Mouse (Mus musculus): ENCODE measurements around the gene Rexo4. TPM values are rescaled to one million over a fixed set of nuclear protein-coding genes. Genes with fewer than 3 reads are reported as not detected.
A peak's percentile ranks its signal among the peaks of the same experiment; 100 is the strongest.

Rexo4 gene
- total RNA-seq (2021) (10 to 100 TPM; 11.2 to 13.1 TPM), polyA plus RNA-seq (2012; rRNA removed) (8.4 and 15.3 TPM in 2 replicates)
- long read RNA-seq, transcript Rexo4-201 (8 exons, 2,281 nt): major isoform, 7 of 13 reads
- long read RNA-seq, partial matches to known transcripts: 1 of 13 reads
- long read RNA-seq, other reads (novel, unspliced or antisense): 5 of 13 reads

DNA sequence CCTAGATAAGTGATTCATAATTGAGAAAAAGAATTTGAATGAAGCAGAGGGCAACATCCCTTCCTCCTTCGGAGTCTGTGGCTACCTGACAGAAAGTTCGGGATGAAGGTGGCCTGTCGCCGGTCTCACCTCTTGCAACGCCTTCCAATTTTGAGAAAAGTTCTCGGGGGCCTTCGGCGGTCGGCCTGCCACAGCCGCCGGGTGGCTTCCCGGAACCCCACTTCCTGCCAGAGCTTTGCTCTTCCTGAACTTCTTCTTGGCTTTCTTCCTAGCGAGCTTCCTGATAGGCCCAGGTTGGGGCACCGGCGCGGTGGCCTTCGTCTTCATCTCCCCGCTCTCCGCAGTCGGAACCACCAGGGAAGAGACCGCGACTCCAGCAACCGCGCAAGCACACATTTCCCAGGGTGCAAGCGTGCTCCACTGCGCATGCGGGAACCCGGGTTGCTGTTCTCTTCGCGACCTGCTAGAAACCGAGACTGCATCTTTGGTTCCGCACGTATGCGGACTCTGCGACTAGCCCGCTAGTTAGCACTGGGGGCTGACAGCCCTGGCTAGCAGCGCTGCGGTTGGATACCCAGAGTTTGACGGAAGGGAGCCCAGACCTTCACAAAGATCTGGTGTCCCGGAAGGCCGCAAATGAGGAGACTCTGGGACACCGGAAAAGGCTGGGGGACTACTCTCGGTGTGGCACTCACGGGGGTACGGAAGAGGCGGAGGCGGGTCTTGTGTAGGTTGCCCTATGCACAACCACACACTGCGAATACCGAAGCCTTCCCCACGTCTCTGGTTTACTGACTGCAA, at the start of gene Rexo4:
Rexo4 (minus strand) TSS at position 464 of the 801 bp plus-strand sequence.
- Histone ChIP-seq H3K79me2 (replicated peaks; ENCODE audit: control insufficient read depth, insufficient read depth, low read length) (no peaks in the 10 kb centered on the region), H3K27ac (peak within 1 kb of the TSS; percentile 97), H3K9ac (ENCODE audit: low read depth, low read length) (peak within 1 kb of the TSS; percentile 58), H3K4me1 (ENCODE audit: control insufficient read depth, insufficient read depth, low read length) (peaks cover 1% of the 10 kb centered on the region; the same call in 1 of the 2 replicates), H3K36me3 (ENCODE audit: control insufficient read depth, insufficient read depth, low read length) (peaks cover 2% of the 10 kb centered on the region; the same call in 1 of the 2 replicates), H3K27me3 (ENCODE audit: control insufficient read depth, insufficient read depth, low read length) (no peaks in the 10 kb centered on the region), H3K4me3 (peak within 1 kb of the TSS; percentile 99)
- intact Hi-C loops (cut with DNase I): loop anchor here (2.0 to 5.0 kb wide), 3 partner anchors 33 to 61 kb away; partner anchors contain the start of genes Surf1, Surf2 and Surf6
- DNase-seq: peak; percentile 93 to 94
- WGBS: under 1% methylated on average over 50 of the region's 50 CpGs
- TF ChIP-seq EP300 (IDR thresholded peaks at IDR 0.05; ENCODE audit: insufficient read depth, low read depth, low read length) (no peak), CTCF (IDR thresholded peaks at IDR 0.05) (0 out of 2 replicates have a peak, but pooled peaks have one; percentile 12), POLR2A (IDR thresholded peaks at IDR 0.05; ENCODE audit: insufficient read depth, low read depth, low read length) (peak; percentile 85; the same call in 1 of the 2 replicates)

DNA sequence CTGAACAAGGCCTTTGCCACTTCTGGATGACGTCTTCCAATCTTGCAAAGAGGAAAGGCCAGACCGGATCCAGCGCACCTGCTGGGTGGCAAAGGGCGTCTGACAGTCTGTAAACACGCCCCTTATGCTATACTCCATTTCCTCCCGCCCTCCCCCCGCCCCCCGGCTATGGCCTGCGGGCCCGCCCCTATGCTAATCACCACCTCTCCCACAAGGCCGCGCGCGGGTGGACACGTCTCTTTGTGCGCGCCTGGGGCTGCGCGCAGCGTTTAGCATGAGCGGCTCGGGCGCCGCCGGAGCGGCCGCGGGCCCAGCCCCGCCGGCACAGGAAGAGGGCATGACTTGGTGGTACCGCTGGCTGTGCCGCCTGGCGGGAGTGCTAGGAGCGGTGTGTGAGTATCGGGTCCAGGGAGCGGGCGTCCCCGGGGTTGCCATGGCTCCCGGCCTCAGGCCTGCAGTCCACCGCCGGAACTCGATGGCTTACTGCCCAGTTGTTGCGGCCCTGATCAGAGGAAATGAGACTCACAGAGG, 45.6 kb upstream of the Rexo4 start, which contains the start of gene Cacfd1:
Cacfd1 (plus strand) TSS at position 213 of the 531 bp plus-strand sequence.
- TF ChIP-seq EP300 (IDR thresholded peaks at IDR 0.05; ENCODE audit: insufficient read depth, low read depth, low read length) (no peak), CTCF (IDR thresholded peaks at IDR 0.05) (peak; percentile 16; the same call in 1 of the 2 replicates), POLR2A (IDR thresholded peaks at IDR 0.05; ENCODE audit: insufficient read depth, low read depth, low read length) (peak; percentile 68)
- DNase-seq: peak; percentile 92
- no peaks in the 10 kb centered on the region for H3K27me3 ChIP-seq (ENCODE audit: control insufficient read depth, insufficient read depth, low read length)
- WGBS: under 1% methylated on average over 43 of the region's 43 CpGs
- H3K4me3 ChIP-seq: peak within 1 kb of the TSS; percentile 66
- peak within 1 kb of the TSS; percentile 70 for H3K27ac ChIP-seq
- H3K9ac ChIP-seq (ENCODE audit: low read depth, low read length): peak within 1 kb of the TSS; percentile 94
- no peaks in the 10 kb centered on the region for H3K36me3 ChIP-seq (ENCODE audit: control insufficient read depth, insufficient read depth, low read length)
- H3K79me2 ChIP-seq (replicated peaks; ENCODE audit: control insufficient read depth, insufficient read depth, low read length): no peaks in the 10 kb centered on the region
- intact Hi-C loops (cut with DNase I): loop anchor here (5.0 kb wide), 1 partner anchor 77 kb away; the partner anchor contains the start of genes Stkld1 and Surf4
- H3K4me1 ChIP-seq (ENCODE audit: control insufficient read depth, insufficient read depth, low read length): peaks cover 6% of the 10 kb centered on the region

- H3K27ac ChIP-seq: no peak overlapping the region
- no peaks in the 10 kb centered on the region for H3K27me3 ChIP-seq (ENCODE audit: control insufficient read depth, insufficient read depth, low read length)
- H3K4me1 ChIP-seq (ENCODE audit: control insufficient read depth, insufficient read depth, low read length): peaks cover 6% of the 10 kb centered on the region
- no peak for DNase-seq
- H3K36me3 ChIP-seq (ENCODE audit: control insufficient read depth, insufficient read depth, low read length): no peaks in the 10 kb centered on the region
- no peaks in the 10 kb centered on the region for H3K79me2 ChIP-seq (replicated peaks; ENCODE audit: control insufficient read depth, insufficient read depth, low read length)
- no peak overlapping the region for H3K4me3 ChIP-seq
- H3K9ac ChIP-seq (ENCODE audit: low read depth, low read length): no peak overlapping the region
- TF ChIP-seq POLR2A (IDR thresholded peaks at IDR 0.05; ENCODE audit: insufficient read depth, low read depth, low read length) (no peak), EP300 (IDR thresholded peaks at IDR 0.05; ENCODE audit: insufficient read depth, low read depth, low read length) (no peak), CTCF (IDR thresholded peaks at IDR 0.05) (no peak)
- 60% methylated on average over 7 of the region's 7 CpGs for WGBS
- intact Hi-C loops (cut with DNase I): no loop called here
These were observed 43.5 kb upstream of the Rexo4 start for GRCm38 (mm10) chr2:27007701-27008100.

DNA sequence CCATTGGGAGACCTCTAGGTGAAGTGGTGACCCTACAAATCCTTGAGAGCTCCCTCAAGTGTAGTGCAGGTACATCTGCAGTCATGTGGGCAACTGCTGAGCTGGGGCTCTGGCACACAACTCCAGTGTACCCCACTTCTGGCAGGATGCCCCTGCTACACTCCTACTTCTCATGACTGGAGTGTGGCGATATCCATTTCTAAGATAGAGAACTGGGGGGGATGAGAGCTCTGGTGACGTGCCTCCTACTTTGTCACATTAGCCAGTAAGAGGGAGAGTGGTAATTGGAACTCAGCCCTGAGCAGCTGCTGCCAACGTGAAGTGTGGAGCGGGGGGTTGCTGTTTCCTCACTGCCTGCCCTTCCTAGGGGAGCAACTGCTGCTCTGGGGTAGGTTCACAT, 42.1 kb upstream of the Rexo4 start:
- no peaks in the 10 kb centered on the region for H3K36me3 ChIP-seq (ENCODE audit: control insufficient read depth, insufficient read depth, low read length)
- DNase-seq: no peak
- peaks cover 5% of the 10 kb centered on the region for H3K4me1 ChIP-seq (ENCODE audit: control insufficient read depth, insufficient read depth, low read length)
- no peak overlapping the region for H3K27ac ChIP-seq
- TF ChIP-seq EP300 (IDR thresholded peaks at IDR 0.05; ENCODE audit: insufficient read depth, low read depth, low read length) (no peak), CTCF (IDR thresholded peaks at IDR 0.05) (no peak), POLR2A (IDR thresholded peaks at IDR 0.05; ENCODE audit: insufficient read depth, low read depth, low read length) (no peak)
- no peak overlapping the region for H3K9ac ChIP-seq (ENCODE audit: low read depth, low read length)
- H3K4me3 ChIP-seq: no peak overlapping the region
- H3K79me2 ChIP-seq (replicated peaks; ENCODE audit: control insufficient read depth, insufficient read depth, low read length): no peaks in the 10 kb centered on the region
- intact Hi-C loops (cut with DNase I): no loop called here
- no peaks in the 10 kb centered on the region for H3K27me3 ChIP-seq (ENCODE audit: control insufficient read depth, insufficient read depth, low read length)
- 52% methylated on average over 4 of the region's 4 CpGs for WGBS

- no peaks in the 10 kb centered on the region for H3K27me3 ChIP-seq (ENCODE audit: control insufficient read depth, insufficient read depth, low read length)
- H3K27ac ChIP-seq: no peak overlapping the region
- DNase-seq: no peak
- no peaks in the 10 kb centered on the region for H3K36me3 ChIP-seq (ENCODE audit: control insufficient read depth, insufficient read depth, low read length)
- WGBS: 90% methylated on average over 7 of the region's 7 CpGs
- TF ChIP-seq CTCF (IDR thresholded peaks at IDR 0.05) (no peak), EP300 (IDR thresholded peaks at IDR 0.05; ENCODE audit: insufficient read depth, low read depth, low read length) (no peak), POLR2A (IDR thresholded peaks at IDR 0.05; ENCODE audit: insufficient read depth, low read depth, low read length) (no peak)
- intact Hi-C loops (cut with DNase I): no loop called here
- H3K4me1 ChIP-seq (ENCODE audit: control insufficient read depth, insufficient read depth, low read length): no peaks in the 10 kb centered on the region
- H3K9ac ChIP-seq (ENCODE audit: low read depth, low read length): no peak overlapping the region
- no peaks in the 10 kb centered on the region for H3K79me2 ChIP-seq (replicated peaks; ENCODE audit: control insufficient read depth, insufficient read depth, low read length)
- no peak overlapping the region for H3K4me3 ChIP-seq
These were observed 33.8 kb upstream of the Rexo4 start for GRCm38 (mm10) chr2:26997993-26998392.

Data from heart, adult 2 months (tissue).